Mouse (Mus musculus) small intestine, adult 2 months (tissue): ENCODE data around the gene Ucp3. TPM values are rescaled to one million over a fixed set of nuclear protein-coding genes. Genes with fewer than 3 reads are reported as not detected.

ENCODE experiments used
- H3K27ac ChIP-seq: fragments of 200-500 bp; 2 replicates; pipeline ENCODE4 v1.5.1; 2012; ENCODE audit warnings: low read depth, low read length, control low read depth, inconsistent platforms; ENCODE audit not compliant: insufficient read depth
- H3K27me3 ChIP-seq: fragments of 200-500 bp; 2 replicates; pipeline ENCODE4 v1.6.1; 2012; ENCODE audit warnings: mild to moderate bottlenecking, moderate library complexity, low read length, inconsistent platforms; ENCODE audit not compliant: control insufficient read depth, insufficient read depth
- H3K36me3 ChIP-seq: fragments of 200-500 bp; 2 replicates; pipeline ENCODE4 v1.6.1; 2012; ENCODE audit warnings: mild to moderate bottlenecking, low read length, control low read depth, inconsistent platforms; ENCODE audit not compliant: control insufficient read depth, insufficient read depth
- H3K4me1 ChIP-seq: fragments of 200-500 bp; 2 replicates; pipeline ENCODE4 v1.6.1; 2012; ENCODE audit warnings: low read length, inconsistent platforms, mixed read lengths; ENCODE audit not compliant: control insufficient read depth, insufficient read depth, insufficient read length
- H3K4me3 ChIP-seq: fragments of 200-500 bp; 2 replicates; pipeline ENCODE4 v1.5.1; 2012; ENCODE audit warnings: low read depth, mild to moderate bottlenecking, control low read depth, inconsistent platforms, low read length, moderate library complexity
- CTCF ChIP-seq: fragments of 200-500 bp; IDR thresholded peaks from 2 replicates; pipeline ENCODE4 v1.5.1; 2012; ENCODE audit warnings: low read depth, mild to moderate bottlenecking, control low read depth, inconsistent platforms, low read length, moderate library complexity, mixed read lengths; ENCODE audit not compliant: insufficient replicate concordance, insufficient read length; ENCODE audit errors: extremely low read depth
- POLR2A ChIP-seq: fragments of 200-500 bp; IDR thresholded peaks from 2 replicates; pipeline ENCODE4 v1.6.1; 2012; ENCODE audit warnings: low read depth, mild to moderate bottlenecking, control low read depth, inconsistent platforms, low read length, moderate library complexity
- WGBS: fragments of 180-500 bp; shearing (Covaris S2); methylation state at CpG from one replicate; pipeline ENCODE4 v1.1.7; 2018; 5-methylcytosine and 5-hydroxymethylcytosine counted together
- polyA plus RNA-seq: library from polyadenylated mRNA; depleted of rRNA; stranded (reverse); fragments of >200 nt; gene quantifications from 2 replicates; pipeline ENCODE4 v1.2.3, GENCODE M21; 2012

The Ucp3 gene
- polyA plus RNA-seq, 1 experiment = 0.23 TPM

DNA sequence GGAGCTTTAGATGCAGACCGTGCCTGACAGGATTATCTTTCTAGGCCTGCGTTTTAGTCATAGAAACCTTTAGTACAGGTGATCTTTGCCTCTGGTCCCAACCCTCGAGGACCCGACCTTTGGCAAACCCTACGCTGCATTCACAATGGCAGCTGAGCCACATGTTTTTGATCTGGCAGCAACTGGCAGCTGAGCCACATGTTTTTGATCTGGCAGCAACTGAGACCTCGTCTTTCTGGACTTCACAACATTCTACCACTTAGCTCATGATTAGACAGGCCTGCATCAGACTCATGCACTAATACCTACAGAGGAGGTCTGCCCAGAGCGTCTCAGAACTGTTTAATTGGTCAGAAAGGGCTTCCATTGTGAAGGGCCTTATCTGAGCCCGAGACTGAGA lies 22.3 kb downstream of the Ucp3 start:
- H3K27me3 ChIP-seq = no peaks in the 10 kb centered on the region
- H3K27ac ChIP-seq = peak overlapping the region; percentile 92
- TF ChIP-seq POLR2A (no peak; the same call in 1 of the 2 replicates), CTCF (no peak)
- peaks cover 16% of the 10 kb centered on the region for H3K4me1 ChIP-seq
- peak overlapping the region; percentile 72 for H3K4me3 ChIP-seq
- WGBS = 10% methylated on average over 8 of the region's 8 CpGs
- peaks cover 48% of the 10 kb centered on the region for H3K36me3 ChIP-seq

DNA sequence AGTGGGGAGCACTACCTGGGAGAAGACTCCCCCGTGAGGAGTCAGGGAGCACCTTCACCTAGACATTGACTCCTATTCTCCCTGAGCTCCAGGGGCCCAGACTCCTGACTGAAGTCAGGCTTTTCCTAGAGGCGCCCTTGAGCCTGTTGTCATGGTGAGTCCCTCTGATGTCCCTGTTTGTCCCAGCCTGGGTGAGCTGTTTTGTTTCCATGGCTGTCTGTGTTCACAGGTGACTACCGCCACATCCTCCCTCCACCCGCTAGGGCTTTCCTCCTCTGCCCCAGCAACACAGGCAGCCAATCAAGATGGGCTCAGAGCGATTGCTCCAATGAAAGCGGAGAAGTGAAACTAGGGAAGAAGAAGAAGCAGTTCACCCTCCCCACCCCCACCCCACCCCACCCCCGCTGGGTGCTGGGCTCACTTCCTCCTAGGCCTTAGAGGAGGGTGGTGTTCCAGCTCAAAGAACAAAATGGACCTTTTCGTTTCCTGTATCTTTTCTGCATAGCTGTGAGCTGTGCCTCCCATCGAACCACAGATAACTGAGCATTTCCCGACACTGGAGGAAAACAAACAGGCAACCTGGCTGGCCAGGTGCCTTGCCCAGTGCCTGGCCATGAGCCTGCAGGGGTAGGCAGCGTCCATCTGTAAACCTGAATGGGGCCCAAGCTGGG lies 22.9 kb downstream of the Ucp3 start:
- TF ChIP-seq CTCF (no peak), POLR2A (peak; percentile 69; the same call in 1 of the 2 replicates)
- peaks cover 52% of the 10 kb centered on the region for H3K36me3 ChIP-seq
- H3K27me3 ChIP-seq = no peaks in the 10 kb centered on the region
- peak overlapping the region; percentile 72 for H3K4me3 ChIP-seq
- peak overlapping the region; percentile 92 for H3K27ac ChIP-seq
- peaks cover 16% of the 10 kb centered on the region for H3K4me1 ChIP-seq
- WGBS = 12% methylated on average over 11 of the region's 11 CpGs

DNA sequence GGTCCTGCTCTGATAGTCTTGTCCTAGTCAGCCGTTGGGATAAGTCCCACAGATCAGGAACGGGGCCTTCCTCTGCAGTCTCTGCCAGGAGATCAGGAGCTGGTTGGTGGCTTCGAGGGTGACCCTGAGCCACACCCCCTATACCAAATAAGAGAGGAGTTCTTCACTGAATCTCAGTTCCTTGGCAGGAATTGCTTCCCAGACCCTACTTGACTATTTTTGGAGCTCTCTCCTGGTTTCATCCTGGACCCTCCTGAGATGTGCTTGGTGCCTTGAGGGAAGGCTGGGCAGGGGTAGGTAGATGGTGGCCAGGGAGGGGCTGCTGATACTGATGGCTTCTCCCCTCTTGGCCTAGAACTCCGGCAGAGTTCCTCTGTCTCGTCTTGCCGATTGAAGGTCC lies 23.6 kb downstream of the Ucp3 start:
- TF ChIP-seq POLR2A = no peak; the same call in 1 of the 2 replicates
- TF ChIP-seq CTCF = no peak
- peaks cover 52% of the 10 kb centered on the region for H3K36me3 ChIP-seq
- H3K27me3 ChIP-seq = no peaks in the 10 kb centered on the region
- peaks cover 19% of the 10 kb centered on the region for H3K4me1 ChIP-seq
- 51% methylated on average over 6 of the region's 6 CpGs for WGBS
- H3K4me3 ChIP-seq = peak overlapping the region; percentile 61
- peak overlapping the region; percentile 88 for H3K27ac ChIP-seq

DNA sequence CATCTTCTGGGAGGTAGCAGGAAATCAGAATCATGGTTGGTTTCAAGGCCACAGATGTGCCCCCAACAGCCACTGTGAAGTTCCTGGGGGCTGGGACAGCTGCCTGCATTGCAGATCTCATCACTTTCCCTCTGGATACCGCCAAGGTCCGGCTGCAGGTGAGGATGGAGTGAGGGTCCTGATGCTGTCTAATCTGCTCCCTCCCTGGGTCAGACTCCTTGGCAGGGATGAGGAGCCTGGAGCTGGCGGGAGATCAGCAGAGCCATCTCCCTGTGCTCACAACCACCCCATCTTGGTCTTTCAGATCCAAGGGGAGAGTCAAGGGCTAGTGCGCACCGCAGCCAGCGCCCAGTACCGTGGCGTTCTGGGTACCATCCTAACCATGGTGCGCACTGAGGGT lies 24.0 kb downstream of the Ucp3 start:
- Histone ChIP-seq H3K36me3 (peaks cover 52% of the 10 kb centered on the region), H3K4me1 (peaks cover 19% of the 10 kb centered on the region), H3K4me3 (peak overlapping the region; percentile 61; the same call in 1 of the 2 replicates), H3K27me3 (no peaks in the 10 kb centered on the region), H3K27ac (peak overlapping the region; percentile 88; the same call in 1 of the 2 replicates)
- TF ChIP-seq CTCF (no peak), POLR2A (0 out of 2 replicates have a peak, but pooled peaks have one; percentile 6)
- 95% methylated on average over 9 of the region's 9 CpGs for WGBS

- Histone ChIP-seq H3K27ac (no peak overlapping the region), H3K4me3 (no peak overlapping the region), H3K36me3 (peaks cover 52% of the 10 kb centered on the region), H3K4me1 (peaks cover 22% of the 10 kb centered on the region), H3K27me3 (no peaks in the 10 kb centered on the region)
- TF ChIP-seq CTCF (no peak), POLR2A (no peak)
- WGBS = 70% methylated on average over 4 of the region's 4 CpGs
These were observed 24.6 kb downstream of the Ucp3 start for GRCm38 (mm10) chr7:100497402-100497801.

GRCm38 (mm10) chr7:100497982-100498381 lies 25.2 kb downstream of the Ucp3 start:
- Histone ChIP-seq H3K36me3 (peaks cover 52% of the 10 kb centered on the region), H3K27me3 (no peaks in the 10 kb centered on the region), H3K27ac (no peak overlapping the region), H3K4me1 (peaks cover 27% of the 10 kb centered on the region), H3K4me3 (no peak overlapping the region)
- WGBS = 78% methylated on average over 13 of the region's 13 CpGs
- TF ChIP-seq CTCF (no peak), POLR2A (no peak)

GRCm38 (mm10) chr7:100499465-100499864 lies 26.7 kb downstream of the Ucp3 start:
- TF ChIP-seq CTCF (no peak), POLR2A (no peak)
- H3K27ac ChIP-seq = no peak overlapping the region
- H3K4me3 ChIP-seq = no peak overlapping the region
- H3K27me3 ChIP-seq = no peaks in the 10 kb centered on the region
- H3K36me3 ChIP-seq = peaks cover 52% of the 10 kb centered on the region
- peaks cover 33% of the 10 kb centered on the region for H3K4me1 ChIP-seq
